Mouse (Mus musculus) stomach, embryonic 16.5 days (tissue): ENCODE results near the gene Dcx. TPM values are rescaled to one million over a fixed set of nuclear protein-coding genes. Genes with fewer than 3 reads are reported as not detected.

Experiments used
- ATAC-seq: fragments of 200-750 bp; cut with Nextera tagmentation; 2 replicates; pipeline ENCODE4 v1.8.0; 2017; ENCODE audit warnings: moderate number of reproducible peaks, moderate TSS enrichment; ENCODE audit not compliant: insufficient read depth, low FRiP score
- H3K27ac ChIP-seq: fragments of 300-500 bp; sonication (generic); 2 replicates; pipeline ENCODE4 v1.5.1; 2014; ENCODE audit warnings: low read length
- H3K27me3 ChIP-seq: fragments of 300-500 bp; sonication (generic); 2 replicates; pipeline ENCODE4 v1.6.1; 2014; ENCODE audit warnings: low read length, control low read depth, mixed read lengths; ENCODE audit not compliant: control insufficient read depth, insufficient read depth
- H3K36me3 ChIP-seq: fragments of 300-500 bp; sonication (generic); 2 replicates; pipeline ENCODE4 v1.6.1; 2014; ENCODE audit warnings: low read length; ENCODE audit not compliant: control insufficient read depth, insufficient read depth
- H3K4me1 ChIP-seq: fragments of 300-500 bp; sonication (generic); 2 replicates; pipeline ENCODE4 v1.6.1; 2014; ENCODE audit warnings: low read length, control low read depth, mixed read lengths; ENCODE audit not compliant: control insufficient read depth, insufficient read depth
- H3K4me2 ChIP-seq: fragments of 300-500 bp; sonication (generic); 2 replicates; pipeline ENCODE4 v1.6.1; 2014; ENCODE audit warnings: low read depth, low read length, mixed read lengths
- H3K4me3 ChIP-seq: fragments of 300-500 bp; sonication (generic); replicated peaks from 2 replicates; pipeline ENCODE4 v1.5.1; 2014; ENCODE audit warnings: mild to moderate bottlenecking, low read length
- H3K9ac ChIP-seq: fragments of 300-500 bp; sonication (generic); 2 replicates; pipeline ENCODE4 v1.6.1; 2014; ENCODE audit warnings: low read length
- H3K9me3 ChIP-seq: fragments of 300-500 bp; sonication (generic); replicated peaks from 2 replicates; pipeline ENCODE4 v1.6.1; 2016; ENCODE audit warnings: low read length, control low read depth; ENCODE audit not compliant: control insufficient read depth
- WGBS: fragments of 180-500 bp; shearing (Covaris S2); extraction: QIAGEN DNeasy Blood & Tissue Kit; methylation state at CpG from one replicate; pipeline ENCODE4 v1.1.7; 2014; 5-methylcytosine and 5-hydroxymethylcytosine counted together
- polyA plus RNA-seq: library from polyadenylated mRNA; unstranded; fragments of >200 nt; fragmentation: Nextera tagmentation; extraction: Ambion mirVana; gene quantifications from 2 replicates; pipeline ENCODE4 v1.2.1, GENCODE M21; 2015

The Dcx gene
- polyA plus RNA-seq, result 5.7 and 7.0 TPM in 2 replicates

- Histone ChIP-seq H3K27ac (no peak within 1 kb of the TSS), H3K4me2 (no peak within 1 kb of the TSS), H3K36me3 (no peaks in the 10 kb centered on the region), H3K9me3 (no peaks in the 10 kb centered on the region), H3K9ac (no peak within 1 kb of the TSS), H3K4me1 (no peaks in the 10 kb centered on the region), H3K27me3 (no peaks in the 10 kb centered on the region; the same call in 1 of the 2 replicates), H3K4me3 (no peak within 1 kb of the TSS)
- WGBS, result 33% methylated on average over 8 of the region's 8 CpGs
- ATAC-seq, result no peak
These were observed at the start of gene Dcx for GRCm38 (mm10) chrX:143932958-143933357. Gene Dcx, minus strand, starts transcription at chrX:143933311.

- no peak for ATAC-seq
- H3K9ac ChIP-seq, result no peak overlapping the region
- no peaks in the 10 kb centered on the region for H3K9me3 ChIP-seq
- H3K4me2 ChIP-seq, result no peak overlapping the region
- 42% methylated on average over 6 of the region's 6 CpGs for WGBS
- no peaks in the 10 kb centered on the region for H3K36me3 ChIP-seq
- no peaks in the 10 kb centered on the region for H3K4me1 ChIP-seq
- no peak overlapping the region for H3K27ac ChIP-seq
- no peaks in the 10 kb centered on the region for H3K27me3 ChIP-seq
- H3K4me3 ChIP-seq, result no peak overlapping the region
These were observed 33.1 kb upstream of the Dcx start for GRCm38 (mm10) chrX:143966249-143966648.

GRCm38 (mm10) chrX:143933671-143934070 lies 560 bp upstream of the Dcx start:
- H3K27ac ChIP-seq, result no peak overlapping the region
- no peak overlapping the region for H3K4me3 ChIP-seq
- H3K4me1 ChIP-seq, result no peaks in the 10 kb centered on the region
- H3K36me3 ChIP-seq, result no peaks in the 10 kb centered on the region
- H3K4me2 ChIP-seq, result no peak overlapping the region
- 61% methylated on average over 2 of the region's 2 CpGs for WGBS
- ATAC-seq, result no peak
- no peaks in the 10 kb centered on the region for H3K9me3 ChIP-seq
- H3K27me3 ChIP-seq, result no peaks in the 10 kb centered on the region; the same call in 1 of the 2 replicates
- H3K9ac ChIP-seq, result no peak overlapping the region

- Histone ChIP-seq H3K27ac (no peak overlapping the region), H3K4me3 (no peak overlapping the region), H3K4me1 (no peaks in the 10 kb centered on the region), H3K9me3 (no peaks in the 10 kb centered on the region), H3K4me2 (no peak overlapping the region), H3K9ac (no peak overlapping the region), H3K36me3 (no peaks in the 10 kb centered on the region), H3K27me3 (no peaks in the 10 kb centered on the region; the same call in 1 of the 2 replicates)
- 36% methylated on average over 1 of the region's 1 CpGs for WGBS
- no peak for ATAC-seq
These were observed 581 bp downstream of the Dcx start for GRCm38 (mm10) chrX:143932530-143932929.

GRCm38 (mm10) chrX:143931400-143932185 lies 1.5 kb downstream of the Dcx start:
- Histone ChIP-seq H3K36me3 (no peaks in the 10 kb centered on the region), H3K27me3 (no peaks in the 10 kb centered on the region; the same call in 1 of the 2 replicates), H3K4me1 (no peaks in the 10 kb centered on the region), H3K9me3 (no peaks in the 10 kb centered on the region), H3K27ac (no peak overlapping the region), H3K9ac (no peak overlapping the region), H3K4me2 (no peak overlapping the region), H3K4me3 (no peak overlapping the region)
- no peak for ATAC-seq
- WGBS, result 55% methylated on average over 6 of the region's 6 CpGs

- Histone ChIP-seq H3K9ac (no peak overlapping the region), H3K27me3 (no peaks in the 10 kb centered on the region), H3K9me3 (no peaks in the 10 kb centered on the region), H3K27ac (no peak overlapping the region), H3K4me1 (no peaks in the 10 kb centered on the region), H3K36me3 (no peaks in the 10 kb centered on the region), H3K4me2 (no peak overlapping the region), H3K4me3 (no peak overlapping the region)
- 94% methylated on average over 5 of the region's 5 CpGs for WGBS
- no peak for ATAC-seq
These were observed 11.0 kb downstream of the Dcx start for GRCm38 (mm10) chrX:143922070-143922469.

- Histone ChIP-seq H3K4me2 (no peak overlapping the region), H3K36me3 (no peaks in the 10 kb centered on the region), H3K9ac (no peak overlapping the region), H3K4me1 (no peaks in the 10 kb centered on the region; the same call in 1 of the 2 replicates), H3K27me3 (no peaks in the 10 kb centered on the region; the same call in 1 of the 2 replicates), H3K9me3 (no peaks in the 10 kb centered on the region), H3K4me3 (no peak overlapping the region), H3K27ac (no peak overlapping the region; the same call in 1 of the 2 replicates)
- WGBS, result 21% methylated on average over 3 of the region's 3 CpGs
- ATAC-seq, result peak; percentile 77; the same call in 1 of the 2 replicates
These were observed 26.2 kb downstream of the Dcx start for GRCm38 (mm10) chrX:143906699-143907471.

- no peak overlapping the region for H3K9ac ChIP-seq
- H3K4me3 ChIP-seq, result no peak overlapping the region
- no peaks in the 10 kb centered on the region; the same call in 1 of the 2 replicates for H3K4me1 ChIP-seq
- no peaks in the 10 kb centered on the region; the same call in 1 of the 2 replicates for H3K27me3 ChIP-seq
- no peak overlapping the region for H3K4me2 ChIP-seq
- ATAC-seq, result no peak
- H3K27ac ChIP-seq, result no peak overlapping the region
- no peaks in the 10 kb centered on the region for H3K9me3 ChIP-seq
- no peaks in the 10 kb centered on the region for H3K36me3 ChIP-seq
- 29% methylated on average over 2 of the region's 2 CpGs for WGBS
These were observed 28.4 kb downstream of the Dcx start for GRCm38 (mm10) chrX:143904689-143905088.

- H3K9me3 ChIP-seq, result no peaks in the 10 kb centered on the region
- no peaks in the 10 kb centered on the region; the same call in 1 of the 2 replicates for H3K4me1 ChIP-seq
- no peak overlapping the region for H3K4me2 ChIP-seq
- WGBS, result 59% methylated on average over 8 of the region's 8 CpGs
- no peak overlapping the region for H3K27ac ChIP-seq
- H3K4me3 ChIP-seq, result no peak overlapping the region
- ATAC-seq, result no peak
- no peaks in the 10 kb centered on the region; the same call in 1 of the 2 replicates for H3K27me3 ChIP-seq
- H3K9ac ChIP-seq, result no peak overlapping the region
- H3K36me3 ChIP-seq, result no peaks in the 10 kb centered on the region
These were observed 30.8 kb downstream of the Dcx start for GRCm38 (mm10) chrX:143902300-143902699.
